Mouse (Mus musculus) C3H10T1/2 (cell line): Measurements from ENCODE around the gene Pef1. TPM values are rescaled to one million over a fixed set of nuclear protein-coding genes. Genes with fewer than 3 reads are reported as not detected.

ENCODE experiments used
- polyA plus RNA-seq, 2 experiments: library from polyadenylated mRNA; unstranded; fragments of >200 nt; fragmentation: generic; extraction: Trizol; gene quantifications; one replicate each; pipeline ENCODE4 v1.2.1; 2012; ENCODE audit warnings: missing spikeins in 2 of 2

Pef1 gene
- polyA plus RNA-seq: 10 to 100 TPM; 65.1 to 65.5 TPM

DNA sequence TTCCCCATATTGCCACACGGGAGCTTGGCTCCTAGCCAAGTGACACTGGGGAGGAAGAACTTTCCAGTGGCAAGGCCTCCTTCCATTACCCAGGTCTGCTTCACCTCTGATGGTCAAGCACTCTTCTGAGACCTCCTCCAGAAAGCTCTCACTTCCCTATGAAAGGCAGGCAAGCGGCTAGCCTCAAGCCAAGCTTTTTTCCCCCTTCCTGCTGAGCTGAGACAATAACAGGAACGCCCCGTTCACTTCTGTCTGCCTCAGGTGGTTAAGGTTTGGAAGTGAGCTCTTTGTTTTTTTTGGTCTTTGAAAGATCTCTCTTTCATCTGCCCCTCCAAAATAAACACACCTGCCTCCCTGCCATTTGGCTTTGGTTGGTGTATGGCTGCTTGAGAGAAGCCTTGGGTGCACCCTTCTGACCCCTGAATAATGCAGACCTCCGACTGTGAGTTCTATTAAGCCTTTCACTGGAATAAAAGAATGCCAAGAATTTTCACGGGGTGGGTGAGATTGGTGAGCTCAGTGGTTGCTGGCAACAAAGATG, at the start of gene Pef1:
Pef1 (plus strand) TSS at position 448 of the 541 bp plus-strand sequence.

DNA sequence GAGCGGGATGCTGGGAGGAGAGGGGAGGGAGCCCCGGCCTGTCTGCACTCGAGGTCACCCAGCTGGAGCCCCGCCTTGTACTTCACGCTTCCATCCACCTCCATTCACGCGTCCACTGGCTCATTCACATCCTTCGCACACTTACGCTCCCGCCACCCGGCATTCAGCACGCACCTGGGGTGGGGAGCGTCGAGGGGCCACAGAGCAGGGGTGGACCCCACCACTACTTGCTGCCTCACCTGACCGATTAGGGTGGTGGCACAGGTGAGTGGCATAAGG, 36.8 kb downstream of the Pef1 start, which contains the start of gene Hcrtr1:
Hcrtr1 (minus strand) TSS at position 146 of the 279 bp plus-strand sequence.

DNA sequence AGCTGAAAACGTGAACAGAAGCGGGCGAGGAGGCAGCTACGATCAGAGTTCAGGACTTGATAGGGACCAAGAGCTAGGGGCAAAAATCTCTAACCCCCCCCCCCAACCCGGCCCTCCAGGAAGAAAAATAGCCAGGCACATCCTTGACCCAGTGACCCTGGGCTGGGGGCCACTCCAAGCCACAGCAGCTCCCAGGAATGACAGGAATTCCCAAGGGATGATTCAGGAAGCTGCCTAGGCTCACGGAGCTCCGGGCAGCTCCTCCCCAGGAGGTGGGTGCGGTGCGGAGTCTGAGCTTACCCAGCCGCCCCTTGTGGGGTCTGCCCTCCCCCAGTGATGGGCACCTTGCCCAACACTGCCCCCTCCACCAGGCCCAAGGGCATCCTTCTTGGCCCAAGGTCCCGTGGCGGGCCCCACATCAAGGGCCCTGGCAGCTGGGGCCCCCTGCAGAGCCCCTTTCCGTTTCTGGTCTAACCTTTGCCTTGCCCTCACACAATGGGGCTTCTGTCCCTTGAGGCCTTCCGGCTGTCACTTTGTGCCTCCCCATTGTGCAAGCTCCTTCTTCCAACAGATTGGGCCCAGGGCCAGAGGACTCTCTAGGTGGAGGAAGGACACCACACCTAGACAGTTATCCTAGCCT, 72.8 kb downstream of the Pef1 start, which contains the start of gene Tinagl1:
Tinagl1 (minus strand) TSS at position 51 of the 640 bp plus-strand sequence.

Other genes with a start within 250 kb of the Pef1 start
- under 1 TPM; 0.01 to 0.08 TPM for gene Spocd1, start 173.3 kb upstream of the Pef1 start, polyA plus RNA-seq
- 1 to 10 TPM in 1 of 2 experiments, under 1 TPM in 1; 0.33 to 3.1 TPM for gene Adgrb2, start 117.7 kb upstream of the Pef1 start, polyA plus RNA-seq
- gene Col16a1, start 54.7 kb upstream of the Pef1 start, polyA plus RNA-seq: 100 to 1,000 TPM in 1 of 2 experiments, 10 to 100 TPM in 1; 25.8 to 136 TPM
- under 1 TPM; 0.08 to 0.19 TPM for gene Hcrtr1, start 36.8 kb downstream of the Pef1 start, polyA plus RNA-seq
- gene Tinagl1, start 72.6 kb downstream of the Pef1 start, polyA plus RNA-seq: 10 to 100 TPM; 28.2 to 62.6 TPM
- not detected for gene Gm853, start 119.8 kb downstream of the Pef1 start, polyA plus RNA-seq
- gene Serinc2, start 176.6 kb downstream of the Pef1 start, polyA plus RNA-seq: under 1 TPM; 0.20 TPM
- not detected for gene Fabp3, start 206.0 kb downstream of the Pef1 start, polyA plus RNA-seq
- gene Gm10570, start 206.1 kb downstream of the Pef1 start, polyA plus RNA-seq: under 1 TPM; 0.06 to 0.19 TPM